Mouse (Mus musculus) kidney, adult 9 months (tissue): ENCODE data around the gene H2-DMb1.
"Not testable (repeated sequence)": the region's sequence is repeated elsewhere in the genome, so short reads cannot be mapped to it uniquely, and the experiment has no call there.

Experiments
- DNase-seq: peaks from one replicate; pipeline ENCODE4 v3.0.0; 2022

Gene H2-DMb1

DNA sequence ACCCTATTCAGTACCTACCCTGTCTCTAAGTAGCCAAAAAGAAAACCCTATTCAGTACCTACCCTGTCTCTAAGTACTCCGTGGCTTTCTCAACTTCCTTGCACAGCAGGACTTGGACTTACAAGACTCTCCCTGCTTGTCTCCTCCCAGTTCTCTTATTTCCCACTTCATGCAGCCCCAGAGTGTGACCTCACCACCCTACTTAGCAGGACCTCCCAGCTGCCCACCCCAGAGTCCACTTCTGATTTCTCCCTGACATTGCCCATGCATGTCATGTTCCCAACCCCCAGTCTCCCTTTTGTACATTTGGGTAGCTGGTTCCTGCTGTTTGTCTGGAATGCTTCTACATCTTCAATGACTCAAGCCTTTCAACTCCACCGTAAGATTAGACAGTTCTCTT is 29.4 kb upstream of the H2-DMb1 start:
- DNase-seq: peak; percentile 45

DNA sequence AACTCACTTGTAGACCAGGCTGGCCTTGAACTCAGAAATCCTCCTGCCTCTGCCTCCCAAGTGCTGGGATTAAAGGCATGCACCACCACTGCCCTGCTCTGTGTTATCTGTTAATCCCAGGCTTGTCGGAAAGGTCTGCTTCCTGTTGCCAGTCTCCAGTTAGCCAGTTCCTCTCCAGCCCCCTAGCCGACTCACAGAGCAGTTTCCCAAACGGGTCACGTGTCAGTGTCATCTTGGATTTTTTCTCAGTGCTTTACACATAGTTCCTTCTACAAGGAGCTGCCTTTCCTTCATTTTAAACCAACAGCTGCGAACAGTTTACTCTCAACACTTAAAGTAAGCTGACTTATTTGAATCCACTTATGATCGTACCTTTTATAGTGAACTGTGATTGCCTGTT is 28.2 kb upstream of the H2-DMb1 start:
- no peak for DNase-seq

DNA sequence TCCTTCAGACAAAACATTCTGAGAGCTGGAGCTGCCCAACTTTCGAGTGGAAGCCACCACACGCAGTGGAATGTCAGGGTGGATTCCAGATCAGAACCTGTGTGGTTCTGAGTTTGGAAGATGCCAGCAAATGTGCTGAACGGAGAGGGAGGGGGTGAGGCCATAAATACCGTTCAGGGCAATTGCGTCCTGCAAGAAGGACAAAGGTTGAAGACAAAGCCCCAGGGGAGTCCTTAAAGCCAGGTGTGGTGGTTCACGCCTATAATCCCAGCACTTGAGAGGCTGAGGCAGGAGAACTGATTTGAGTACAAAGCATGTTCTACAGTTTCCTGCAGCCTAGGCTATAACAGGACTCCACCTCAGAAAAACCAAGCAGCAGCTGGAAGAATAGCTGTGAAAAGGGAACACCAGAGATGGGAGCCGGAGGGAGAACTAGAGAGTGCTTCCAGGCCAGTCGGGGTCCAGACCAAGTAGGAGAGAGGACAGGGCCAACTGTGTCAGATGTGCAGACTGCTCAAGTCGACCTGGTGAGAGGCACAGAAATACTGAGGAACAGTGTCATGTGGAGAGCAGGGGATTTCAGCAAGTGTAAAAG is 25.9 kb upstream of the H2-DMb1 start:
- peak; percentile 34 for DNase-seq

DNA sequence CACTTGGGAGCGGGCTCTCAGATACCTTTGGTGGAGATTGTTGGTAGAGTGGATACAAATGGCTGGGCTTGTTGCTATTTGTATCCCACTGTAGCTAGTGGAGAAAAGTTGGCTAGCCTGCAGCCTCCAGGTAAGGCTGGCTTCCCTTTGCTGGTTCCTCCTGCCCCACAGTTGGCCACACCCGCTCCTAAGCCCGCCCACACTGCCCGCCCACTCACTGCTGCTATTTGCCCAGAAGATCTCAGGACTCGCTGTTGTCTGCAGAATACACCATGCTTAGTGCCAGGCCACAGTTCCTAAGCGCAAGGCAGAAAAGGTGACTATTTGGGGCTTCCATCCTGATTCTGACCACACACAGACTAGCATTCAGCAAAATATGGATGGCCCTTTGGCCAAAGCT is 25.4 kb upstream of the H2-DMb1 start:
- DNase-seq: peak; percentile 82

- DNase-seq: no peak
Measured at GRCm38 (mm10) chr17:34128264-34128937, 24.5 kb upstream of the H2-DMb1 start.

GRCm38 (mm10) chr17:34128944-34129791 is 23.7 kb upstream of the H2-DMb1 start:
- DNase-seq: no peak

DNA sequence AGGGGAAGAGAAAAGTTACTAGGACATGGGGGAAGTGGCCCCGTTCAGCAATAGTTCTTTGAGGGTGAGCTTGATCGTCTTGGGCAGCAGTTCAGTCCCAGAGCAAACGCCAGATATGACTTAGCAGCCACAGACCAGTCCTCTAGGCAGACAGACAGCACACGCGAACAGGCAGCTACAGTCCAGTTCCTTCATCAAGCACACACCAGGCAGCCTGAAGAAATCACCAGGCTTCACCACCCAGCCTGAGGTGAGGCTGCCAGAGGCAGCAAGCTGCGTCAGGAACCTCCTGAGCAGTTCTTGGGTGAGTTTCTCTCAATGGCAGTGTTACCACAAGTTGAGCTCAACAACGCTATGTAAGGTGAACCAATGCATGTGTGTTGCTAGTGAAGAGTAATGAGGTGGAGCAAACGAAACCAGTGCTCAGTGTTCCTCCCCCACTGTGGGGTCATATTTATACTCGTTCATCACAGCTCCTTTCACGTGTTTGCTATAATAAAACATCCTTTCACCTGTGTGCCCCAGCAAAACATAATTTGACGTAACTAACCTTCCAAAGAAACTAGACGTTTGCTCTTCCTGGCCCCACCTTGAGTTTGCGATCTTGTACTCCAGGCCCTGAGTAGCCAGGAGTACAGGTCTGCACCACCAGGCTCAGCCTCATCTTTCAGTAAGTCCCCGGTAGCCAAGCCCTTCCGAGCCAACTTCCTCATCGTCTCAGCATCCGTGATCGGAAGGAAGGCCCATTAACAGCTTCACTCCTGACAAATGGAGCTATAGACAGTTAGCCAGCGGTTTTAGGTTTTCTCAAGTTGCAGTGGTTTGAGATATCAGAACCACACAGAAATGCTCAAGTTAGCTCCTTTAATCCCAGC is 22.6 kb upstream of the H2-DMb1 start:
- no peak for DNase-seq

- no peak for DNase-seq
Measured at GRCm38 (mm10) chr17:34131911-34132310, 21.0 kb upstream of the H2-DMb1 start.

GRCm38 (mm10) chr17:34133289-34133688 is 19.6 kb upstream of the H2-DMb1 start:
- DNase-seq: no peak

DNA sequence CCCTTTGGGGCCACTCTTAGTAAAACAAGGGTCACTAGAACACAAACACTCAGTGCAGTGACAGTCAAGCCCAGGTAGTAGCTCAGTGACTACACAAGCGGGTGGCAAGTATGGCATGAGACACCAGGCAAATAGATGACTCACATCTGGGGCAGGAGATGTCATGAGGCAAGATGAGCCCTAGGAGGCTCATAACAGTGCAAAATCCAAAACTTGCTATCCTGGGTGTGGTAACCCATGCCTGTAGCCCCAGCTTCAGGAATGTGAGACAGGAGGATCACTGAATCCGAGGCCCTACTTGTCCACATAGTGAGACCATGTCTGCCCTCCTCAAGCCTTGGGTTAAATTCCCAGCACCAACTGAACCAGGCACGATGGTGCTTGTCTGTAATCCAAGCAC is 18.4 kb upstream of the H2-DMb1 start:
- no peak for DNase-seq

- DNase-seq: peak; percentile 100
Measured at GRCm38 (mm10) chr17:34135297-34136224, 17.3 kb upstream of the H2-DMb1 start.

DNA sequence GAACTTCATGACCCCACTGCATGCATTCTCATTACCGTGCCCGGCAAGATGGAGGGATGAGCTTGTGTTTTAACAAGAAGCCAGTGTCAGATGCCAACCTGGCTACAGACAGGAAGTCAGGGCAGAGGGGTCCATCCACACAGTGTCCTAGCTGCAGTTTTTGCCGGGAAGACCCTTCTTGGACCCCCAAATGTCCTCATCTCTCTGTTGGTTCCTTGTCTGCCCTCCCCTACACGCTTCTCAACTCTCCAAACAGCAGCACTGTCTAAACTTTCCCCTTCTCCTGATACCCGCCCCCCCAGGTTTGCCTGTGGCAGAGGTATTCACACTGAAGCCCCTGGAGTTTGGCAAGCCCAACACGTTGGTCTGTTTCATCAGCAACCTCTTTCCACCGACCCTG is 15.3 kb upstream of the H2-DMb1 start:
- no peak for DNase-seq

DNA sequence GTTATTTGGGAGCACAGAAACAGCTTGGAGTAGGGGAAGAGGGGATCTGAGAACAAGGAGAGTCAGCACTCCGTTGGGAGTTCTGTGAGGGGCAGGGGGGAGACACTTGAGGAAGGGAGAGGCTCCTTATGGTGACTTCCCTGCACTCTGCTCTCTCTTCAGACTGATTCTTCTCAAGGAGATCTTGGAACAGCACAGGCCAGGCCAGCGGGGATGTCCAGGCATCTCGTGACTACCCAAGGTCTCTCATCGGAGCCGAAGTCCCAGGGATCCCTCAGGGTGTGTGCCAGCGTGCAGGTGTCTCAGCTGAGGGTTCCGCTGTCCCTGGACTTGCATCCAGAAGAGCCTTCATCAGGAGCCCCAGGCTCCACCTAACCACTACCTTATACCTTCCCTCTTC is 14.2 kb upstream of the H2-DMb1 start:
- DNase-seq: no peak

DNA sequence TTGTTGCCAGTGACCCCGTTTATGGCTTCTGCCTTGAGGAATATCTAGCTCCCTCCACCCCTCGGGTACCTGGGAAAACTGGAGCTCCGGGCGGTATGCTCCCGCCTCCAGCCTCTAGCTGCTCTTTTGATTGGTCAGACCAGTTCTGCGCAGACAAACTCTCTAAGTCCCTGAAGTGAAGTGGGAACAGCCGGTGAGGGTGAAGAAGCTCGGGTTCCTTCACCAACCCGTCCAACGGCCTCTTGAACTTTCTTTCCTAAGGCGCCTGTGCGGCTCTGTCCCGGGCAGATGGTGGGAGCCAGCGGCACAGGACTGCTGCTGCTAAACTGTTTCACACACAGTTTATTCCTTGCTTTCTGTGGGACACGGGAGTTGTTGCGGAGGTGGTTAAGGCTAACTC is 13.5 kb upstream of the H2-DMb1 start:
- DNase-seq: peak; percentile 45

- DNase-seq: no peak
Measured at GRCm38 (mm10) chr17:34140240-34140639, 12.6 kb upstream of the H2-DMb1 start.

DNA sequence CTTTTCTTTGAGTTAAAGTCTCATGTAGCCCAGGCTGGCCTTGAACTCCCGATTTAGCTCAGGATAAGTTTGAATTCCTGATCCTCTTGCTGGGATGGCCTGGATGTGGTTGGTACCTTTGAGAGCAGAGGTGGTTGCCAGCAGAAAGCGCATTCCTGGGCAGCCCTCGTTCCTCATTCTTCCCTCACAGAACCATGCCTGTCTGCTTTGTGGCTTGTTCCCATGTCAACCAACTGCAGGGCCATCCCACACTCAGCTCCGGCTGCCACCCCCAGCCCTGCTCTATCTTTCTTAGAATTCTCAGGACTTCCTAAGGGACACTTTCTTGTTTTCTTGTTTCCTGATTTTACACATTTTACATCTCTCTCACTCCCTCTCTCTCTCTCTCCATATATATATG is 11.4 kb upstream of the H2-DMb1 start:
- no peak for DNase-seq

GRCm38 (mm10) chr17:34142456-34143010 is 10.3 kb upstream of the H2-DMb1 start:
- DNase-seq: no peak

DNA sequence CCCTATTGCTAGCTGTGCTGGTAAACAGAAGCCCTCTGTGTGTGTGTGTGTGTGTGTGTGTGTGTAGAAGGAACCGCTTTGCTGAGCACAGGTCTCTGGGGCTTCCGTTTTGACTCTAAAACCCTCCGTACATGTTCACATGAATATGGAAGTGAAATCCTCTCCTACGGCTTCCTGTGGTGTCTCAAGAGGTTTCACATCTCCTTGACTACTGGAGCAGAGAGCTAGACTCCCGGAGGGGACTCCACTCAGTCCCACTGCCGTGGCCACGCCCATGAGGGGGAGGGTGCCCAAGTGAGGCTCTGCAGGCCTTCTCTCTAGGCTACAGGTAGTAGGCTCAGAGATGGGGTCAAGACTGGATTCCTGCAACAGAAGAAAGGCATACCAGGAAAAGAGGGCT is 9.8 kb upstream of the H2-DMb1 start, which contains the start of gene H2-DMb2:
TSS of gene H2-DMb2 (plus strand) at position 275 of the 400 bp plus-strand sequence.
- DNase-seq: peak; percentile 51

- DNase-seq: no peak
Measured at GRCm38 (mm10) chr17:34143461-34143860, 9.4 kb upstream of the H2-DMb1 start.

DNA sequence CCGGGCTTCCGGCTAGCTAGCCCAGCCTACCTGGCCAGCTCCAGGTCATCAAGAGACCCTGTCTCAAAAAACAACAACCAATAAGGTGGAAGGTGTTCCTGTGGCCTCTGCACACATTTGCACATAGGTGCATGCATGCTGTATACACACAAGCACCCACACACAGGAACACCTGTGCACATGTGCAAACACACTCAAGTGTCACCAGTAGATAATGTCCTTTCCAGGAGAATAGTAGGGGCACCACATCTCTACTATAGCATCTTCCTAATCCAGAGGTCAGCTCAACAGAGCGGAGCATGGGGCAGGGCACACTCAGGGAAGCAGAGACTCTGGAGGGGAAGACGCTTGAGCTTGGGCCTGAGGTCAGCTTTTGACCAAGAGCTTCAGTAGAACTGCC is 8.7 kb upstream of the H2-DMb1 start:
- DNase-seq: not testable (repeated sequence)

GRCm38 (mm10) chr17:34144960-34145371 is 7.9 kb upstream of the H2-DMb1 start:
- DNase-seq: no peak
